Mouse (Mus musculus) megakaryocyte progenitor cell, adult 5-6 weeks (primary cell): Measurements from ENCODE around the gene Cyth4. TPM values are rescaled to one million over a fixed set of nuclear protein-coding genes. Genes with fewer than 3 reads are reported as not detected.

Source experiments
- ATAC-seq: replicated peaks from 2 replicates; pipeline ENCODE4 v1.8.0; 2016; ENCODE audit warnings: mild to moderate bottlenecking, moderate TSS enrichment, inconsistent platforms; ENCODE audit not compliant: poor library complexity
- total RNA-seq, 2 experiments: library from RNA; stranded (forward) in 1 of 2; stranded (reverse) in 1 of 2; fragments of 157-497, 149-512 nt in 1 of 2; fragments of 200-1000 nt in 1 of 2; gene quantifications; 2 replicates each; pipeline versions ENCODE4 v1.2.3 to v1.2.4; 2015 to 2017

The Cyth4 gene
- total RNA-seq, 2 experiments from 2014 or later = 45.8 to 87.2 TPM

DNA sequence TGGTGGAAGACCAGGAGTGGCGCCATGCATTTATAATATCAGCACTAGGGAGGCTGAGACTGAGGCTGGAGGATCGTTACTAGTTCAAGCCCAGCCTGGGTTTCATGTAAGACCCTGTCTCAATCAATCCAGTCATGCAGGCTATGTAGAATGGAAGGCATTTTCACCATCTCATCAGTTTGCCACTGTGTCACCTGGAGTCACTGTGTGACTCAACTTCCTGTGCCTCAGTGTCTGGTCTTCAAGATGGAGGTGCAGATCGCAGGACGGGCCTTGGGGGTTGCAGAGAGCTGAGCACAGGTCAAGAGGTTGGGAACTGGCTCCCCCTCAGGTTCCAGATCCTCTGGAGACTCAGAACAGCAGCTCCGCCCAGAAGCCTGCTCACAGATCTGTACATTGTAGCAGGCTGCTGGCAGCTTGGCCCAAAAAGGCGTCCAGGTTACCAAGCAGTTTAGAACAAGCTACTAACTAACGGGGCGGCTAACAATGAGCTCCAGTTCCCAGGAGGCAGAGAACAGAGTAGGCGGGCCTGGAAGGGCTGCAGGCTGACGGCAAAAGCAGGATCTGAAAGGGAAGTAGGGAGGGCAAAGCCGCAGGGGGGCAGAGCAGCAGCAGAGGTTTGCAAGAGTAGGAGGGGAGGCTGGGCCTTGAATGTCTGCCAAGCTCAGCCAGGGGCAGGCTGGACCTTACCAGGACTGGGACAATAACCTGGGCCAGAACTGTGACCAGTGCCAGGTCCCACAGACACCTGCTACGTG, 14.0 kb downstream of the Cyth4 start:
- peak; percentile 42 for ATAC-seq

DNA sequence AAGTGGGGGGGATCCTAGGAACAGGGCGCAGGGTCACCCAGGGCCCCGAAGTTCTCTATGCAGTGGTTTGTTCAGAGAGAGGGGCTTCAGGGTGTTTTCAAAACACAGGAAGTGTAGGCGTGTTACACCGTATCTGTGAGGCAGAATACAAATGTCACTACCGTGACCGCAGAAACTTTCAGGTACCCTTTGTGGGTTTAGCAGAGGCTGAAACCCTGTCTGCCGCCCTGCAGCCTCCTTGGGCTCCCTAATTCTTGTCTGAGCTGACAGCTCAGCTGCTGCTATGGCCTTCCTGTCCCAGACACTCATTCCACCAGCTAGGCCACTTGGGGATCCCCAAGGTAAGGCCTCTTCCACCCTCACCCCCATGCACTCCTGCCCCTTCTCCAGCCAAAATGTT, 17.7 kb downstream of the Cyth4 start:
- no peak for ATAC-seq

GRCm38 (mm10) chr15:78616973-78617372, 20.1 kb downstream of the Cyth4 start:
- no peak for ATAC-seq

- peak; percentile 84 for ATAC-seq
These were observed 26.6 kb downstream of the Cyth4 start for GRCm38 (mm10) chr15:78623426-78623825.

DNA sequence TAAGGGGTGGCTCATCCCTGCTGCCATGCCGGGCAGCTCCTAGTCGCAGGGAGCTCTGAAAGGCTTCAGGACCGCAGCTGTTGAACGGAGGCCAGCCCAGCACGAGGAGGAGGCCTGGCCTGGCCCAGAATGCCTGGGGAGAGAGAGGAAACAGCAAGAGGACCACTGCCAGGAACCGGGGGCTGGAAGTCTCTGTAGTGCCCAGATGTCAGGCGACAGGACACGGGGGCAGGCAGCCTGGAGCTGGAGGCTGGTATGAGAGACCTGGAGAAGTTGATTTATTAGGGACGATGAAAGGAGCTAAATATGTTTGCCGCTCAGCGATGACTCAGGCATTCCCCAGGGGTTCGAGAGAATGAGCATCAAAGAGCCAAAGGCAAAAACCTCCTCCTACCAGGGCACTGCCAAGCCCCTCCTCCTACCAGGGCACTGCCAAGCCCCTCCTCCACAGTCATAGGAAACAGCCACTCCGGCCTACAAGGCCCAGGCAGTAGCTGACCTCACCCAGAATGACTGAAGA, 27.6 kb downstream of the Cyth4 start:
- ATAC-seq = no peak

DNA sequence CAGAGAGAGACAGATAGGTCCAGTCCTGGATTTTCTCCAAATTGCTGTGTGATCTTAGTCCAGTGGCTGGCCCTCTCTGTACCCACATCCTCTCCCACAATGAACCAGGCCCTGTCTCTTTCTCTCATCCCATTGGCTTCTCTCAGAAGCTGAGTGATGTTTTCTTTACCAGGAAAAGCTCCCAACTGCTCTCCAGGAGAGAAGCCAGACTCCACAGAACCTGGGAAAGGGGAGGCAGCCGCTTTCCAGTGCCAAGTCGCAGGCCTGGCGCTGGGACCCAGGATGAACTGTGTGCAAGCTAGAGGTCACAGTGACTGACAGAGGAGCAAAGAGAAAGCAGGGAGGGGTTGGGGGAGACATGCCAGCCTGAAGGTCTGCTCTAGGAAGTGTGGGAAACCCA, 28.1 kb downstream of the Cyth4 start:
- no peak for ATAC-seq

DNA sequence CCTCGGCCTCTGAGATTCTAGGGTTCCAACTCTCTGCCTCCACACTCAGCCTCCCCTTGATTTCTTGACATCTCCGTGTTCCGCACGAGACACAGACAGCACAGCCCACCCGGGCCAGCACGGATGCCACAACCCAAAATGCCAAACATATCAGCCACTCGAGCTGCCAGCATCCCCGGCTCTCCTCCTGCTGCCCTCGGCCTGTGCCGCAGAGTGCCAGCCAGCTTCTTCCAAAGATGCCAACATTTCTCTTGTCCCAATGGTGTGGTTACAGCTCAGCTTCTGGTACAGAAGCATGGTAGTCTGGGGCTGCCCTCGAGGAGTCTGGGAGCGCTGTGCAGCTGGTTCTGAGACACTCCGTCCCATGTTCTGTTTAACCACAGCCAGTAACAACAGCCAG, 29.4 kb downstream of the Cyth4 start:
- no peak for ATAC-seq

DNA sequence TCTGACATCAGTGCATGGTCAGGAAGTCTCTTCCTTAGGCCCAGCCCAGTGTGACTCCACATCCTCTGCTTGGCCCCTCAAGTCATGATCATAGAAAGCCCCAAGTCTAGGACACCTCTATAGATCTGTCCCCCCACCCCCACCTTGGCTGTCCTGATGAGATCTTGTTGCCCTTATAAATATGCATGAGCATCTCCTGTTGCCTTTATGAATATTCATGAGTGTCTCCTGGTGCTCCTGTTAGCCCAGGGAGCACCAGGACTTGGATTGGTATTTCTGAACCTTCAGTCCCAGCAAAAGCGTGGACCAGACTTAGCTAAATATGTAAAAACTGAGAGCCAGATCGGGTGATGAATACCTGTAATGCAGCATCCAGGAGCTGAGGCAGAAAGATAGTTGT, 35.5 kb downstream of the Cyth4 start:
- no peak for ATAC-seq

DNA sequence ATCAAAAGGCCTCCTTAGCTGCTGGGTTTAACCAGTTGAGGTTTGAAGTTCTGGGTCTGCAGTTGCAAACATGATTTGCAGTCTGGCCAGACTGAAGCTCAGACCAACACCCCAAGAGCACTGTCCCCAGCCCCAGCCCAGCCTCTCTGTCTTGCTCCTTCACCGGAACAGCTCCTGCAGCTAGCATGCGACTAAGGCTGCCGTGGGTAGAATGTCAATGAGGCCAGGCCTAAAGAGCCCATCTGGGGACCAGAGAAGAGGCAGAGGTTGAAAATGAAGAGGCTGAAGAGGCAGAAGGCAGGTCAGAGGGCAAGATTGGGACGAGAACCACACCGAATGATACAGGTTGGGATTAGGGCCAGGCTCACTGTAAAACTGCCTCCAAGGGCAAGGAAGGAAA, 36.6 kb downstream of the Cyth4 start:
- no peak for ATAC-seq

- ATAC-seq = no peak
These were observed 37.4 kb downstream of the Cyth4 start for GRCm38 (mm10) chr15:78634095-78634737.

- no peak for ATAC-seq
These were observed 38.4 kb downstream of the Cyth4 start for GRCm38 (mm10) chr15:78635231-78635630.

GRCm38 (mm10) chr15:78643633-78644032, 46.8 kb downstream of the Cyth4 start:
- ATAC-seq = no peak

DNA sequence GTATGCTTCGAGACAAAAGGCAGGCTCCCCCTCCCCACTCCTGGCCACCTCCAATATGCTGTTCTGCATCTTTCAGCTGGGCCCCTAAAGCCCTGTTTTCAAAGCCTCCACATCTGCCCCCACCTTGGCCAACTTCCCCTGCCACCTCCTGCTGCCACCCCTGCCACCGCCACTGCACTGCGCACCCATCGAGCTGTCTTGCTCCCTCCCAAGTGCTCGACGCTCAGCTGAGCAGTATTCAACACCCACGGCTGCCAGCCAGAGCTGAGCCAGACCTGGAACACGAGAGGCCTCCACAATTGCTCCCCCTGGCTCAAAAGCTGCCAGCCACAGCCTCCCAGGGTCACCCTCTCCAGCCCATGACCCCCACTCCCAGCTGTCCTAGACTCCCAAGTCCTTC, 47.8 kb downstream of the Cyth4 start:
- no peak for ATAC-seq

- no peak for ATAC-seq
These were observed 50.9 kb downstream of the Cyth4 start for GRCm38 (mm10) chr15:78647746-78648145.

- ATAC-seq = no peak
These were observed 54.3 kb downstream of the Cyth4 start for GRCm38 (mm10) chr15:78651169-78651568.

DNA sequence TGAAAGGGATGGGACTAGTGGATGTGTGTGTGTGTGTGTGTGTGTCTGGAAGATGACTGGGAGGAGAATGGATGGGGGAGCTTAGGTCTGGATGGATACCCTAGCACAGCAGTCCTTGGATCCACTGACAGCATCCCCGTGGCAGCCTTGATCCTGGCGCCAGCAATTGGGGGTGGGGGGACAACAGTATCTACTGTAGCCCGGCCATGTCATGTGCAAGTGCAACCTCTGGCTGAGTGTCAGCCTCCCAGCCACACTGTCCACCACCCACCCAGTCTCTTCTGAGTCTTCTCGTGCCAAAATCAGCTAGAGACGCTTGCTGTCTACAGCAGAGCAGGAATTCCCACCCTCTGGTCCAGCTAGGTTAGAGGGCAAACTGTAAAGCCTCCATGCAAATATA, 67.4 kb downstream of the Cyth4 start:
- ATAC-seq = no peak

- ATAC-seq = no peak
These were observed 72.5 kb downstream of the Cyth4 start for GRCm38 (mm10) chr15:78669221-78669871.

DNA sequence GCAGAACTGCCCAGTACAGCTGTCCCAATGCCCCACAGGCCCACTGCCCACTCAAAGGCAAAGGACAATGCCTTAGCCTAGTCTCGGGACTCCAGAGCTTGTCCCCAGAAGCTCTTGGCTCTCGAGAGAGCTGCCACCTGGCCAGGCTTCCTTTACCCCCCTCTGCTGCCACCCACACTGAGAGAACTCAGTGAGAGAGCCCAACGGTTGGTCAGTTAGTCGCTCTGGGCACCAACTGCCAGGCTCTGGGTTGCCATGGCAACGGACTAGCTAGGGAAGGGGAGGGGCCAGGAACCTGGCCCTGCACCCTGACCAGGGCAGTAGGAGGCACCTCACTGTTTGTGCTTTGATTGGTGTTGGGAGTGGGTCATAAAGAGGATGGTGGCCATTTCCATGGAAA, 73.5 kb downstream of the Cyth4 start:
- ATAC-seq = peak; percentile 58
